Mouse (Mus musculus) stomach, embryonic 14.5 days (tissue): ENCODE measurements around the gene Zpr1. TPM values are rescaled to one million over a fixed set of nuclear protein-coding genes. Genes with fewer than 3 reads are reported as not detected.
A peak's percentile ranks its signal among the peaks of the same experiment; 100 is the strongest.

Experiments
- ATAC-seq: fragments of 200-750 bp; cut with Nextera tagmentation; 2 replicates; pipeline ENCODE4 v1.8.0; 2017; ENCODE audit warnings: low read depth, moderate TSS enrichment; ENCODE audit not compliant: insufficient number of reproducible peaks, insufficient read depth, low FRiP score
- H3K27ac ChIP-seq: fragments of 300-500 bp; sonication (generic); 2 replicates; pipeline ENCODE4 v1.5.1; 2014; ENCODE audit warnings: mild to moderate bottlenecking, low read length, moderate library complexity, mixed read lengths
- H3K27me3 ChIP-seq: fragments of 300-500 bp; sonication (generic); 2 replicates; pipeline ENCODE4 v1.6.1; 2014; ENCODE audit warnings: low read length, control low read depth, mixed read lengths; ENCODE audit not compliant: control insufficient read depth, insufficient read depth
- H3K36me3 ChIP-seq: fragments of 300-500 bp; sonication (generic); 2 replicates; pipeline ENCODE4 v1.6.1; 2014; ENCODE audit warnings: mild to moderate bottlenecking, control low read depth, low read length, moderate library complexity, mixed read lengths; ENCODE audit not compliant: control insufficient read depth, insufficient read depth
- H3K4me1 ChIP-seq: fragments of 300-500 bp; sonication (generic); 2 replicates; pipeline ENCODE4 v1.6.1; 2014; ENCODE audit warnings: low read length, control low read depth, mixed read lengths; ENCODE audit not compliant: control insufficient read depth, insufficient read depth
- H3K4me2 ChIP-seq: fragments of 300-500 bp; sonication (generic); replicated peaks from 2 replicates; pipeline ENCODE4 v1.6.1; 2014; ENCODE audit warnings: low read depth, low read length, control low read depth
- H3K4me3 ChIP-seq: fragments of 300-500 bp; sonication (generic); 2 replicates; pipeline ENCODE4 v1.5.1; 2014; ENCODE audit warnings: low read depth, low read length, control low read depth
- H3K9ac ChIP-seq: fragments of 300-500 bp; sonication (generic); replicated peaks from 2 replicates; pipeline ENCODE4 v1.6.1; 2014; ENCODE audit warnings: low read depth, mild to moderate bottlenecking, control low read depth, low read length, moderate library complexity, mixed read lengths
- H3K9me3 ChIP-seq: fragments of 300-500 bp; sonication (generic); 2 replicates; pipeline ENCODE4 v1.6.1; 2016; ENCODE audit warnings: low read depth, low read length, control low read depth; ENCODE audit not compliant: control insufficient read depth
- WGBS: fragments of 180-500 bp; shearing (Covaris S2); extraction: QIAGEN DNeasy Blood & Tissue Kit; methylation state at CpG from one replicate; pipeline ENCODE4 v1.1.7; 2014; 5-methylcytosine and 5-hydroxymethylcytosine counted together
- polyA plus RNA-seq: library from polyadenylated mRNA; unstranded; fragments of >200 nt; fragmentation: Nextera tagmentation; extraction: Ambion mirVana; gene quantifications from 2 replicates; pipeline ENCODE4 v1.2.1, GENCODE M21; 2014

Gene Zpr1
- polyA plus RNA-seq, 1 experiment from 2014 or later: 59.2 TPM

GRCm38 (mm10) chr9:46246752-46247324, 26.0 kb upstream of the Zpr1 start:
- 25% methylated on average over 11 of the region's 11 CpGs for WGBS
- H3K4me3 ChIP-seq: no peak overlapping the region
- no peak overlapping the region for H3K4me2 ChIP-seq
- no peak overlapping the region for H3K9ac ChIP-seq
- 0 out of 2 replicates have a peak, but pooled peaks cover 4% of the 10 kb centered on the region for H3K4me1 ChIP-seq
- no peaks in the 10 kb centered on the region for H3K36me3 ChIP-seq
- no peaks in the 10 kb centered on the region for H3K27me3 ChIP-seq
- ATAC-seq: peak; percentile 64; the same call in 1 of the 2 replicates
- no peaks in the 10 kb centered on the region for H3K9me3 ChIP-seq
- no peak overlapping the region for H3K27ac ChIP-seq

DNA sequence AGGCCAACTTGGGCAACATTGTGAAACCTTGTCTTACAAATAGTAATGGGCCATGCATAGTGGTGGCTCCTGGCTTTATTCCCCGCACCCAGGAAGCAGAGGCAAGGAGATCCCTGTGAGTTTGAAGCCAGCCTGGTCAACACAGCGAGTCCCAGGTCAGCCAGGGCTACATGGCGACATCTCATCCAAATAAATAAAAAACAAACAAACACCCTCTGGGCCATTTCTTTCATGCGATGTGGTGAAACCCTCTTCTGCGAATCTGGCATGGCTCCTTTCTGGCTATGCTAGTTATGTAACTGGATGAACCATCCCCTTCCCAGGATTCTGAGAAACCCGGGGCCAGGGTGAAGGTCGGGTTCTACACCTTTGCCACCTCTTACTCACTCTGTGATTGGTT, 16.7 kb upstream of the Zpr1 start:
- H3K27ac ChIP-seq: no peak overlapping the region
- no peaks in the 10 kb centered on the region for H3K36me3 ChIP-seq
- H3K27me3 ChIP-seq: no peaks in the 10 kb centered on the region
- H3K9ac ChIP-seq: no peak overlapping the region
- H3K4me1 ChIP-seq: no peaks in the 10 kb centered on the region
- no peak for ATAC-seq
- 84% methylated on average over 7 of the region's 7 CpGs for whole genome bisulfite sequencing
- no peak overlapping the region for H3K4me2 ChIP-seq
- H3K9me3 ChIP-seq: no peaks in the 10 kb centered on the region
- no peak overlapping the region for H3K4me3 ChIP-seq

DNA sequence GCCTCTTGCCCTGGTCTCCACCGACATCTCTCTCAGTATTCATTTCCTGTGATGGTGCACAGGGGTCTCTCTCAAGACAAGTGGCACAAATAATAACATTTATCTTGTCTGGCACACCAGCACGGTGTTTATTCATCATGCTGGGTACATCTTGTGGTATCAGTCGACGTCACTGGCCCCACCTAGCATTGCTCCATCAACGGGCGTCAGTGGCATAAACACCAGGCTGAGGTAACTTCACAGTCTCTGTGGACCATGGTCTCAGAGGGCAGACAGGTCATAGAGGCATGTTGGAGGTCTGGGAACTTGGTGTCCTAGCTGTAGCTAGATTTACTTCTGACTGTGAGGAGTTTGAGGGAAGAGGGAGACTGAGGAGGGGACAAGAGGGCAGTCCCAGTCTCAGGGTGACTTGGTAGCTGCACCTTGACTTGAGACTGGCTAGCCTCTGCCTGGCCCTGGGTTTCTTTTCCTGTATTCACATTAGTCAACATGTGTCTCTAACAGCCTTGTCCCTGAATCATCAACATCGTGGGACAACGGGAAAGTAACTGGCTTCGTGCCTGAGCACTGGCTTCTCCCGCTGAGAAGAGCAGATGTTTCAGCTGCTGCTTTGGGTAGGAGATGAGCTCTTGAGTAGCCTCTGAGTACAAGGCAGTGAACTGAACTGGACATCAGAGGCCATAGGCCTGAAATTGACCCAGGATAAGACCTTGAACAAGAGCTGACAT, 16.0 kb upstream of the Zpr1 start:
- no peaks in the 10 kb centered on the region for H3K27me3 ChIP-seq
- ATAC-seq: no peak
- no peak overlapping the region for H3K4me2 ChIP-seq
- 81% methylated on average over 10 of the region's 10 CpGs for WGBS
- H3K9ac ChIP-seq: no peak overlapping the region
- no peak overlapping the region for H3K27ac ChIP-seq
- H3K36me3 ChIP-seq: no peaks in the 10 kb centered on the region
- no peak overlapping the region for H3K4me3 ChIP-seq
- no peaks in the 10 kb centered on the region for H3K4me1 ChIP-seq
- H3K9me3 ChIP-seq: no peaks in the 10 kb centered on the region

GRCm38 (mm10) chr9:46257546-46257945, 15.3 kb upstream of the Zpr1 start:
- Histone ChIP-seq H3K27me3 (no peaks in the 10 kb centered on the region), H3K4me2 (no peak overlapping the region), H3K36me3 (no peaks in the 10 kb centered on the region), H3K9me3 (no peaks in the 10 kb centered on the region), H3K4me1 (no peaks in the 10 kb centered on the region), H3K27ac (no peak overlapping the region), H3K9ac (no peak overlapping the region), H3K4me3 (no peak overlapping the region)
- WGBS: 83% methylated on average over 3 of the region's 3 CpGs
- no peak for ATAC-seq

- Histone ChIP-seq H3K4me1 (no peaks in the 10 kb centered on the region), H3K27ac (no peak overlapping the region), H3K36me3 (no peaks in the 10 kb centered on the region), H3K9me3 (no peaks in the 10 kb centered on the region), H3K9ac (no peak overlapping the region), H3K4me2 (no peak overlapping the region), H3K4me3 (no peak overlapping the region), H3K27me3 (no peaks in the 10 kb centered on the region)
- WGBS: 87% methylated on average over 6 of the region's 6 CpGs
- no peak for ATAC-seq
Measured at GRCm38 (mm10) chr9:46259111-46259510, 13.8 kb upstream of the Zpr1 start.

- H3K4me2 ChIP-seq: no peak overlapping the region
- H3K27ac ChIP-seq: no peak overlapping the region
- H3K36me3 ChIP-seq: no peaks in the 10 kb centered on the region
- no peak overlapping the region for H3K9ac ChIP-seq
- no peak overlapping the region for H3K4me3 ChIP-seq
- no peaks in the 10 kb centered on the region for H3K9me3 ChIP-seq
- no peak for ATAC-seq
- H3K27me3 ChIP-seq: no peaks in the 10 kb centered on the region
- H3K4me1 ChIP-seq: no peaks in the 10 kb centered on the region
- WGBS: 80% methylated on average over 7 of the region's 7 CpGs
Measured at GRCm38 (mm10) chr9:46261131-46261530, 11.7 kb upstream of the Zpr1 start.

DNA sequence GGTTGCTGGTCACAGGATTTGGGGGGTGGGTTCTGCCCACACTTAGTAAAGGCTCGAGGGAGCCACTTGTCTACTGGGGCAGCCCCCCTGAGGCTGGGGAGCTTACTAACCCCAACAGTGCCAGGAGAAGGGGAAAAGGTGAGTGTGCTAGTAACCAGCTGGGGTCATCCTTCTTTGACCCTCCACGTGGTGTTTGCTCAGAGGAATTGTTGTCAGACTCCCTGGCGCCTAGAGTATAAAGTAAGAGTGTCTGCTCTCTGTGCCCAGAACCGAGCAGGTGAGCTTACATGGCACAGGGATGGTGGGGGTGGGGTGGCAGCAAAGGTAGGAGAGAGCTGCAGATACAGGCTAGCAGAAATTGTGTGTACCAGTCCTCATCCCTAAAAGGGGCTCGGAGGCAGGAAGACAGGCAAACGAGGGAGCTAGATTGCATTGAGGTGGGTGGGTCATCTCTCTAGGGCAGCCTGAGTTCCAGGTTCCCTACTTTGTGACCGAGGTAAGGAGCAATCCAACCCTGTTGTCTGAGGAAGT, 4.5 kb upstream of the Zpr1 start, which contains the start of gene Apoa5:
Apoa5 (plus strand) TSS at position 291 of the 531 bp plus-strand sequence.
- H3K4me2 ChIP-seq: no peak within 1 kb of the TSS

GRCm38 (mm10) chr9:46269125-46269524, 3.7 kb upstream of the Zpr1 start:
- Histone ChIP-seq H3K9ac (no peak overlapping the region), H3K36me3 (no peaks in the 10 kb centered on the region), H3K9me3 (no peaks in the 10 kb centered on the region), H3K27me3 (peaks cover 4% of the 10 kb centered on the region; the same call in 1 of the 2 replicates), H3K4me1 (peaks cover 6% of the 10 kb centered on the region), H3K27ac (no peak overlapping the region), H3K4me3 (no peak overlapping the region), H3K4me2 (no peak overlapping the region)
- no peak for ATAC-seq
- 84% methylated on average over 5 of the region's 5 CpGs for WGBS

More for the DNA sequence above, 4.5 kb upstream of the Zpr1 start, which contains the start of gene Apoa5:
- Histone ChIP-seq H3K4me1 (no peaks in the 10 kb centered on the region), H3K9me3 (no peaks in the 10 kb centered on the region), H3K27ac (no peak within 1 kb of the TSS), H3K9ac (no peak within 1 kb of the TSS), H3K4me3 (no peak within 1 kb of the TSS), H3K27me3 (peaks cover 4% of the 10 kb centered on the region; the same call in 1 of the 2 replicates), H3K36me3 (no peaks in the 10 kb centered on the region)
- WGBS: 43% methylated on average over 7 of the region's 7 CpGs
- ATAC-seq: no peak
